Mouse (Mus musculus) limb, embryonic 13.5 days (tissue): ENCODE data around the gene Ppp4r3a. TPM values are rescaled to one million over a fixed set of nuclear protein-coding genes. Genes with fewer than 3 reads are reported as not detected.
"Not testable (repeated sequence)": the region's sequence is repeated elsewhere in the genome, so short reads cannot be mapped to it uniquely, and the experiment has no call there.

ENCODE experiments used
- ATAC-seq: fragments of 200-750 bp; cut with Nextera tagmentation; 2 replicates; pipeline ENCODE4 v1.8.0; 2017; ENCODE audit warnings: low read depth, moderate number of reproducible peaks, moderate TSS enrichment; ENCODE audit not compliant: low FRiP score
- H3K27ac ChIP-seq: fragments of 300-500 bp; sonication (generic); 2 replicates; pipeline ENCODE4 v1.5.1; 2015; ENCODE audit warnings: inconsistent platforms, mild to moderate bottlenecking, moderate library complexity
- H3K27me3 ChIP-seq: fragments of 300-500 bp; sonication (generic); 2 replicates; pipeline ENCODE4 v1.6.1; 2015; ENCODE audit warnings: mild to moderate bottlenecking, inconsistent platforms
- H3K36me3 ChIP-seq: fragments of 300-500 bp; sonication (generic); 2 replicates; pipeline ENCODE4 v1.6.1; 2015; ENCODE audit warnings: inconsistent platforms, mild to moderate bottlenecking, moderate library complexity
- H3K4me1 ChIP-seq: fragments of 300-500 bp; sonication (generic); 2 replicates; pipeline ENCODE4 v1.6.1; 2015; ENCODE audit warnings: inconsistent platforms
- H3K4me2 ChIP-seq: fragments of 300-500 bp; sonication (generic); replicated peaks from 2 replicates; pipeline ENCODE4 v1.6.1; 2015; ENCODE audit warnings: inconsistent platforms, mild to moderate bottlenecking, moderate library complexity
- H3K4me3 ChIP-seq: fragments of 300-500 bp; sonication (generic); 2 replicates; pipeline ENCODE4 v1.5.1; 2015; ENCODE audit warnings: moderate library complexity, mild to moderate bottlenecking, inconsistent platforms
- H3K9ac ChIP-seq: fragments of 300-500 bp; sonication (generic); 2 replicates; pipeline ENCODE4 v1.6.1; 2015; ENCODE audit warnings: mild to moderate bottlenecking, inconsistent platforms
- H3K9me3 ChIP-seq: fragments of 300-500 bp; sonication (generic); 2 replicates; pipeline ENCODE4 v1.6.1; 2016; ENCODE audit warnings: inconsistent platforms
- WGBS: fragments of 180-500 bp; shearing (Covaris S2); methylation state at CpG from one replicate; pipeline ENCODE4 v1.1.7; 2015; 5-methylcytosine and 5-hydroxymethylcytosine counted together
- polyA plus RNA-seq: library from polyadenylated mRNA; unstranded; fragments of >200 nt; fragmentation: Nextera tagmentation; extraction: Ambion mirVana; gene quantifications from 2 replicates; pipeline ENCODE4 v1.2.1, GENCODE M21; 2015

Ppp4r3a gene
- polyA plus RNA-seq, 1 experiment from 2014 or later = 39.3 TPM

DNA sequence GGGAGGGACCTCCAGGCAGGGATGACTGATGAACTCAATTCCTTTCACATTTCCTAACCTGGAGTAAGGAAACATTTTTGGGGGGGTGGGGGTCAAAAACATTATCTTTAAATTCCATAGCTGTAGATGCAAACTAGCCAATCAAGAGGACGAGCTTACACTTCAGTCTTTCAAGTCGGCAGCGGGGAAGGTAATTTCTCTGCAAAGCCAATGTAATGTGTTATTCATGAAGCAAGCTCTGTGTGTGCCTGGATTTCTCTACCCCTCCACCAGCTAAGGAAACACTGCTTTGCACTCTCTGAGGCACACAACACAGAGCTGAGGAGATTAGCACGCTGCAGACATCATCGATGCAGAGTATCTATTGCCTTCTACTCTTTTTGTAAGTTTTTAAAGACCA lies 64.5 kb downstream of the Ppp4r3a start:
- WGBS = 75% methylated on average over 5 of the region's 5 CpGs
- Histone ChIP-seq H3K9me3 (no peaks in the 10 kb centered on the region), H3K27me3 (no peaks in the 10 kb centered on the region), H3K27ac (no peak overlapping the region), H3K4me1 (peaks cover 33% of the 10 kb centered on the region), H3K4me2 (no peak overlapping the region), H3K9ac (no peak overlapping the region), H3K36me3 (no peaks in the 10 kb centered on the region; the same call in 1 of the 2 replicates), H3K4me3 (no peak overlapping the region)
- no peak for ATAC-seq

DNA sequence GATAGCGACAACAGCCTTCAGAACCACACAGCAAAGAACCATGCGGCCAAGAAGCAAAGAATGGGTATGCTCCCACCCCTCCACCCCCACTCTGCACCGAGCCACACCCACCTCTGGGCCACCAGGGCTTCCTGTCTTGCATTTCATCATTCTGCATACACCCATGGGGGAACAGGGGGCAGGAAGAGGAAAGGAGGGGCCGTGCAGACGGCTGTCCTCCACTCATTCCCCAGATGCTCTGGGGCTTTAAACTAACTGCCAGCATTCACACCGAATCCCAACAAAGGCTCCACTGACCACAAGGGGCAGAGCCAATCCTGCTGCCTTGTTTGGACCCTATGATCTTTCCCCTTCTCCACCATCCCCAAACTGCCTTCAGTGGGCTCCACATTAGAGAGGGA lies 65.5 kb downstream of the Ppp4r3a start:
- ATAC-seq = no peak
- peaks cover 42% of the 10 kb centered on the region for H3K4me1 ChIP-seq
- 25% methylated on average over 6 of the region's 6 CpGs for WGBS
- H3K4me3 ChIP-seq = no peak overlapping the region
- H3K9ac ChIP-seq = no peak overlapping the region; the same call in 1 of the 2 replicates
- H3K4me2 ChIP-seq = peak overlapping the region; percentile 5
- no peaks in the 10 kb centered on the region; the same call in 1 of the 2 replicates for H3K36me3 ChIP-seq
- no peaks in the 10 kb centered on the region for H3K27me3 ChIP-seq
- H3K9me3 ChIP-seq = no peaks in the 10 kb centered on the region
- H3K27ac ChIP-seq = peak overlapping the region; percentile 23; the same call in 1 of the 2 replicates

GRCm38 (mm10) chr12:101016412-101016928 lies 67.0 kb downstream of the Ppp4r3a start:
- H3K27me3 ChIP-seq = peaks cover 11% of the 10 kb centered on the region
- WGBS = 37% methylated on average over 5 of the region's 5 CpGs
- H3K27ac ChIP-seq = no peak overlapping the region; the same call in 1 of the 2 replicates
- no peaks in the 10 kb centered on the region; the same call in 1 of the 2 replicates for H3K36me3 ChIP-seq
- H3K4me1 ChIP-seq = peaks cover 54% of the 10 kb centered on the region
- H3K4me3 ChIP-seq = no peak overlapping the region
- H3K4me2 ChIP-seq = no peak overlapping the region
- H3K9ac ChIP-seq = no peak overlapping the region
- no peak for ATAC-seq
- H3K9me3 ChIP-seq = no peaks in the 10 kb centered on the region

DNA sequence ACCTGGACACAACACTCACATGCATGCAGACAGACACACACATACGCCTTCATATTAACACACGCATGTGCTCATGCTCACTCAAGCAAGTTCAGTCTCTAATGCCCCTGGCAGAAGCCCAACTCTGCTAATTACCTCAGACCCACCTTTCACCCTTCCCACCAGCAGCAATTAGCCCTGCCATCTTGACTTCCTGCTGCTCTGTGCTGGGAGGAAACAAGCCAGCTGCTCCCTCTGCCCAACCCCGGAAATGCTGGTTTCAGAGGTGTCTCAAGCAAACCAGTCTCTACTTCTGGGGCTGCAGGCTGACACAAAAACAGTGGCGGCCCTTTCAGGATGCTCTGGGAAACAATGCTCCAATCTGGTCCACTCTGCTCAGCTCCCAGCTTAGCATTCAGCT lies 67.6 kb downstream of the Ppp4r3a start:
- peaks cover 54% of the 10 kb centered on the region for H3K4me1 ChIP-seq
- peaks cover 15% of the 10 kb centered on the region for H3K27me3 ChIP-seq
- ATAC-seq = no peak
- no peak overlapping the region for H3K4me2 ChIP-seq
- H3K9ac ChIP-seq = no peak overlapping the region
- 49% methylated on average over 4 of the region's 4 CpGs for WGBS
- no peak overlapping the region for H3K27ac ChIP-seq
- H3K36me3 ChIP-seq = no peaks in the 10 kb centered on the region
- H3K4me3 ChIP-seq = no peak overlapping the region
- no peaks in the 10 kb centered on the region for H3K9me3 ChIP-seq

DNA sequence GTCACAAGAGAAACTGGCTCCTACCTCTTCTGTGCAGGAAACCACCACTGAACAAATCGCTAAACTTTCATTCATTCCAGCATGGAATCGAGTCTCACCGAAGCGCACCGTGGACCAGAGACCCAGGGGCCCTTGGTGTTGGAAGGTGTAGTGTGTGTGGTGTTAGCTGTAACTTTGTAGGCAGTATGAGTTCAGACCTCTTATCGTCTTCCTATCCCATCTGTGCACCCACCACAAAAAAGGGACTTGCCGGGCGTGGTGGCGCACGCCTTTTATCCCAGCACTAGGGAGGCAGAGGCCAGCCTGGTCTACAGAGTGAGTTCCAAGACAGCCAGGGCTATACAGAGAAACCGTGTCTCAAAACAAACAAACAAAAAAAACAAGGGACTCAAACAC lies 68.3 kb downstream of the Ppp4r3a start:
- Histone ChIP-seq H3K9ac (no peak overlapping the region), H3K27ac (no peak overlapping the region), H3K4me3 (no peak overlapping the region), H3K4me1 (peaks cover 58% of the 10 kb centered on the region), H3K36me3 (no peaks in the 10 kb centered on the region), H3K4me2 (no peak overlapping the region), H3K9me3 (no peaks in the 10 kb centered on the region), H3K27me3 (peaks cover 20% of the 10 kb centered on the region)
- WGBS = 84% methylated on average over 11 of the region's 11 CpGs
- no peak for ATAC-seq

- Histone ChIP-seq H3K27ac (no peak overlapping the region), H3K9me3 (no peaks in the 10 kb centered on the region), H3K9ac (no peak overlapping the region), H3K4me3 (no peak overlapping the region), H3K4me1 (peaks cover 61% of the 10 kb centered on the region), H3K36me3 (no peaks in the 10 kb centered on the region), H3K27me3 (peaks cover 20% of the 10 kb centered on the region), H3K4me2 (no peak overlapping the region)
- WGBS = 49% methylated on average over 10 of the region's 10 CpGs
- ATAC-seq = no peak
Measured at GRCm38 (mm10) chr12:101014549-101015164, 68.8 kb downstream of the Ppp4r3a start.

DNA sequence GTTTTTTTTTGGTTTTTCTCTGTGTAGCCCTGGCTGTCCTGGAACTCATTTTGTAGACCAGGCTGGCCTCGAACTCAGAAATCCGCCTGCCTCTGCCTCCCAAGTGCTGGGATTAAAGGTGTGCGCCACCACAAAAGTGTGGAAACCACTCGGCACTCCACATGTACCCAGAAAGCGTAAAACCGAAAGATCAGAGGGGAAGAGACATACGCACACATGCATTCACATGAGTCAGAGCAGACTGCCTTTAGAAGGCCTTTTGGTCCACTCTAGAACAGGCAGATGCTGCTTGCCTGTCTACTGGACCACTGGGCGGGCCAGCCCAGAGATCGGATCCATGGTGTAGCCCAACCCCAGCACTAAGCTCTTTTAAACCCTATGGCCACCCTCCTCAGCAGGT lies 69.8 kb downstream of the Ppp4r3a start:
- not testable (repeated sequence) for H3K4me2 ChIP-seq, H3K27ac ChIP-seq, H3K36me3 ChIP-seq, H3K9ac ChIP-seq, H3K9me3 ChIP-seq, ATAC-seq, H3K4me3 ChIP-seq
- Histone ChIP-seq H3K4me1 (peaks cover 61% of the 10 kb centered on the region), H3K27me3 (peaks cover 20% of the 10 kb centered on the region)
- 95% methylated on average over 9 of the region's 9 CpGs for WGBS

DNA sequence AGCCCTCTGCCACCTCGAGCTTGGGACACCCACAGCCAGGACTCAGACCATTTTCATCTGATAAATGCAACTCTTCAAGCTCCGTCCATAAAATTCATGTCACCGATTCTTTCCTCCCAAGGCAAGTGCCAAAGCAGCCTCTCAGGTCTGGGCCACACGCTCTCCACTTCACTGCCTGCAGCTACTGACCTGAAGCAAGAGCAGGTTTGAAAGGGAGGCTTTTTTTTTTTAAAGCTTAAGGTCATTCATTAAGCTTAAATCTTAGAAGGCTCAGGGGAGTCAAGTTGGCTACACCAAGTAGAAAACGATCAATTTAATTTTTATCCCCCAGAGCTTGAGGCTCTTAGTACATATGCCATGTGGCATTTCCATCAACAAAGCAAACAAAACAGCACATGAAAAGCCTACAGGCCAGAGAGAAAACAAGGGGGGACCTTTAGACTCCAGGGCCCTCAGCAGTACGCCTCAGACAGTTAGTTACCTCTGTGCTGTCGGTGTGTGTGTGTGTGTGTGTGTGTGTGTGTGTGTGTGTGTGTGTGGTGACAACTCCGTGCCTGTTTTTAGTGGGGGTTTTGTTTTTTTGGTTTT lies 70.3 kb downstream of the Ppp4r3a start:
- H3K4me2 ChIP-seq = no peak overlapping the region
- H3K4me1 ChIP-seq = peaks cover 62% of the 10 kb centered on the region
- H3K27ac ChIP-seq = no peak overlapping the region
- peaks cover 20% of the 10 kb centered on the region for H3K27me3 ChIP-seq
- no peak overlapping the region for H3K9ac ChIP-seq
- ATAC-seq = no peak
- H3K9me3 ChIP-seq = no peaks in the 10 kb centered on the region
- H3K4me3 ChIP-seq = no peak overlapping the region
- 45% methylated on average over 8 of the region's 8 CpGs for WGBS
- no peaks in the 10 kb centered on the region for H3K36me3 ChIP-seq

- peaks cover 62% of the 10 kb centered on the region for H3K4me1 ChIP-seq
- ATAC-seq = no peak
- no peak overlapping the region for H3K27ac ChIP-seq
Measured at GRCm38 (mm10) chr12:101012197-101013077, 71.1 kb downstream of the Ppp4r3a start.

DNA sequence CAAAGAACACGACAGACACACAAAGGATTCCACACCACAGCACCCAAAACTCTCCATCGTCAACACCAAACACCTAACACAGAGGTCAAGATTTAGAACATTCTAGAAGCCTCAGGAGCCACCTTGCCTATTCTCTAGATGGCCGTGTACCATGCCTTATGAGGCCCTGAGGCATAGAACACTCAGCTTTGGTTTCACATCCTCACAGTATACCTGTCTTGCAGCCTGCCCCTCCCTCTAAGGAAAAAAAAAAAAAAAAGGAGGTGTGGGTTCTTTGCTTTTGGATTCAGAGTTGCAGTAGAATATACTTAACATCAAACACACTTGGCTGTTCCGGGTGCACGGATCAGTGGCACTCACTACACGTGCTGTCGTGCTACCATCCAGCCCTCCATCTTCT lies 72.5 kb downstream of the Ppp4r3a start:
- Histone ChIP-seq H3K9me3 (no peaks in the 10 kb centered on the region), H3K36me3 (no peaks in the 10 kb centered on the region), H3K9ac (no peak overlapping the region), H3K4me3 (no peak overlapping the region), H3K4me1 (peaks cover 59% of the 10 kb centered on the region), H3K27ac (no peak overlapping the region), H3K4me2 (no peak overlapping the region), H3K27me3 (peaks cover 20% of the 10 kb centered on the region)
- WGBS = 82% methylated on average over 7 of the region's 7 CpGs
- ATAC-seq = no peak

More at GRCm38 (mm10) chr12:101012197-101013077, 71.1 kb downstream of the Ppp4r3a start:
- Histone ChIP-seq H3K4me2 (peak overlapping the region; percentile 9; the same call in 1 of the 2 replicates), H3K9me3 (no peaks in the 10 kb centered on the region), H3K36me3 (no peaks in the 10 kb centered on the region), H3K4me3 (no peak overlapping the region), H3K9ac (no peak overlapping the region), H3K27me3 (peaks cover 20% of the 10 kb centered on the region)
- WGBS = 20% methylated on average over 17 of the region's 17 CpGs

DNA sequence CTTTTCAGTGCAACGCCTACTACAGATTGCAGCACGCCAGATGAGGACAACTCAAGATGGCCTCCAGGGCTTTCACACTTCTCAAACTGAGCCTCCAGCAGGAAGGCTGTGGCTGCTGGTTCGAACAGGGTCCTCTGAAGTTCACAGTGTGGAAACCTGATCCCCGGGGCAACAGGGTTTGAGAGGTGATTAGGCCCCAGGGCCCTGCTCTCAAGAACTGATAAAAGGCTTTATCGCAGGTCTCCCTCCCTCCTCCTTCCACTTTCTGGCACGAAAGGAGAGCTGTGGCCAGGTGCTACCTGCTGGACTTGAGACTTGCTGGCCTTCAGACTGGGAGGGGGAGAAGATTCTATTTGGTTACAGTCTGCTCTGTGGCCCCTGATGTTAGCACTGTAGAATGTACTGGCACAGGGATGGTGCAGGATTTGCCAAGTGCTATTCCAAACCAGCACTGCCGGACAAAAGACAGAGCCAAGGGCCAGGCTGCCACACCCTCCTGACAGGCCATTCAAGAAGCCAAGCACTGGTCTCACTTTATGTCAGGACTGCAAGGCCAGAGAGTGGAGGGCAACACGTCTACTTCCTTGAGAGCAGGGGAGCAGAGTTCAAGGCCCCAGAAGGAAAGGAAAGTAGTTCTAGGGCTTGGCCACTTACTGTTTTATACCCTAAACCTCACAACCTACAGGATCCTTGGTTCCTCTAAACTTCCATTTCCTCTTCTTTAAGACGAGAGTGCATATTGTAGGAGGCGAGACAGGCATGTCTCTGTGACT lies 73.2 kb downstream of the Ppp4r3a start:
- H3K9me3 ChIP-seq = no peaks in the 10 kb centered on the region
- no peak overlapping the region for H3K4me2 ChIP-seq
- H3K4me3 ChIP-seq = no peak overlapping the region
- no peak overlapping the region for H3K27ac ChIP-seq
- H3K36me3 ChIP-seq = no peaks in the 10 kb centered on the region
- peaks cover 20% of the 10 kb centered on the region for H3K27me3 ChIP-seq
- WGBS = 48% methylated on average over 10 of the region's 10 CpGs
- ATAC-seq = no peak
- peaks cover 56% of the 10 kb centered on the region for H3K4me1 ChIP-seq
- H3K9ac ChIP-seq = no peak overlapping the region
